Mouse (Mus musculus) MEL (cell line): Measurements from ENCODE around the gene Tmem59l. TPM values are rescaled to one million over a fixed set of nuclear protein-coding genes. Genes with fewer than 3 reads are reported as not detected.

ENCODE experiments used
- DNase-seq: peaks from one replicate; pipeline ENCODE4 v3.0.0; 2011; ENCODE audit warnings: low read depth, low spot score
- H3K27ac ChIP-seq: 2 replicates; pipeline ENCODE4 v1.5.1; 2012; ENCODE audit warnings: low read depth, mild to moderate bottlenecking, control low read depth, low read length, moderate library complexity; ENCODE audit not compliant: control insufficient read depth
- H3K27me3 ChIP-seq, 2 experiments: fragments of 150-350 bp in 1 of 2; sonication (generic) in 1 of 2; 2 replicates each; pipeline ENCODE4 v1.6.1; 2012; ENCODE audit warnings: low read length in 2 of 2, mild to moderate bottlenecking in 2 of 2, improper control_type of control experiment in 1 of 2, moderate library complexity in 1 of 2; ENCODE audit not compliant: insufficient read depth in 2 of 2, control insufficient read depth in 1 of 2
- H3K36me3 ChIP-seq, 2 experiments: 2 replicates each; pipeline ENCODE4 v1.6.1; 2012 to 2014; ENCODE audit warnings: low read length in 2 of 2, improper control_type of control experiment in 1 of 2, inconsistent platforms in 1 of 2, mild to moderate bottlenecking in 1 of 2; ENCODE audit not compliant: insufficient read depth in 2 of 2, control insufficient read depth in 1 of 2
- H3K4me1 ChIP-seq, 2 experiments: fragments of 150-350 bp in 1 of 2; sonication (generic) in 1 of 2; 2 replicates each; pipeline ENCODE4 v1.6.1; 2012; ENCODE audit warnings: low read length in 2 of 2, improper control_type of control experiment in 1 of 2, mild to moderate bottlenecking in 1 of 2; ENCODE audit not compliant: insufficient read depth in 2 of 2, control insufficient read depth in 1 of 2
- H3K4me3 ChIP-seq, 2 experiments: fragments of 150-350 bp in 1 of 2; sonication (generic) in 1 of 2; 2 replicates each; pipeline ENCODE4 v1.5.1; 2012; ENCODE audit warnings: low read depth in 2 of 2, low read length in 2 of 2, mild to moderate bottlenecking in 2 of 2, moderate library complexity in 2 of 2, control low read depth in 1 of 2, improper control_type of control experiment in 1 of 2; ENCODE audit not compliant: control insufficient read depth in 1 of 2, insufficient read depth in 1 of 2
- H3K79me2 ChIP-seq: 2 replicates; pipeline ENCODE4 v1.6.1; 2012; ENCODE audit warnings: mild to moderate bottlenecking, low read length, moderate library complexity; ENCODE audit not compliant: control insufficient read depth, poor library complexity, insufficient read depth
- H3K9ac ChIP-seq: 2 replicates; pipeline ENCODE4 v1.6.1; 2012; ENCODE audit warnings: low read depth, mild to moderate bottlenecking, control low read depth, low read length, moderate library complexity; ENCODE audit not compliant: control insufficient read depth, poor library complexity, severe bottlenecking
- H3K9me3 ChIP-seq: fragments of 150-350 bp; sonication (generic); replicated peaks from 2 replicates; pipeline ENCODE4 v1.6.1; 2012; ENCODE audit warnings: mild to moderate bottlenecking, low read length, improper control_type of control experiment, moderate library complexity; ENCODE audit not compliant: insufficient read depth
- CHD1 ChIP-seq: IDR thresholded peaks from 2 replicates; pipeline ENCODE4 v1.6.1; 2012; ENCODE audit warnings: low read depth, mild to moderate bottlenecking, inconsistent platforms, low read length, improper control_type of control experiment
- HCFC1 ChIP-seq: IDR thresholded peaks from 2 replicates; pipeline ENCODE4 v1.6.1; 2012; ENCODE audit warnings: low read depth, mild to moderate bottlenecking, inconsistent platforms, low read length, improper control_type of control experiment, moderate library complexity
- KAT2A ChIP-seq: conservative IDR thresholded peaks from 2 replicates; pipeline ENCODE4 v1.6.1; 2012; ENCODE audit warnings: low read depth, low read length, improper control_type of control experiment, inconsistent platforms
- MAFK ChIP-seq: IDR thresholded peaks from 2 replicates; pipeline ENCODE4 v1.6.1; 2011; ENCODE audit warnings: low read depth, mild to moderate bottlenecking, low read length, improper control_type of control experiment, borderline replicate concordance
- MAX ChIP-seq: IDR thresholded peaks from 2 replicates; pipeline ENCODE4 v1.6.1; 2011; ENCODE audit warnings: low read length, improper control_type of control experiment
- MEF2A ChIP-seq: IDR thresholded peaks from 2 replicates; pipeline ENCODE4 v1.6.1; 2014; ENCODE audit warnings: low read depth, mild to moderate bottlenecking, inconsistent platforms, low read length, improper control_type of control experiment; ENCODE audit not compliant: poor library complexity, insufficient replicate concordance, severe bottlenecking; ENCODE audit errors: extremely low read depth
- MYB ChIP-seq: IDR thresholded peaks from 2 replicates; pipeline ENCODE4 v1.6.1; 2011; ENCODE audit warnings: mild to moderate bottlenecking, low read depth, low read length, improper control_type of control experiment
- MYC ChIP-seq: IDR thresholded peaks from 2 replicates; pipeline ENCODE4 v1.6.1; 2011; ENCODE audit warnings: low read depth, mild to moderate bottlenecking, low read length, improper control_type of control experiment, moderate library complexity
- RCOR1 ChIP-seq: IDR thresholded peaks from 2 replicates; pipeline ENCODE4 v1.6.1; 2012; ENCODE audit warnings: low read depth, mild to moderate bottlenecking, inconsistent platforms, low read length, improper control_type of control experiment
- SMC3 ChIP-seq: IDR thresholded peaks from 2 replicates; pipeline ENCODE4 v1.6.1; 2011; ENCODE audit warnings: low read depth, low read length, improper control_type of control experiment
- USF1 ChIP-seq: IDR thresholded peaks from 2 replicates; pipeline ENCODE4 v1.6.1; 2014; ENCODE audit warnings: low read depth, mild to moderate bottlenecking, inconsistent platforms, low read length, improper control_type of control experiment, moderate library complexity
- USF2 ChIP-seq, 2 experiments: IDR thresholded peaks; 2 replicates each; pipeline ENCODE4 v1.6.1; 2011 to 2012; ENCODE audit warnings: improper control_type of control experiment in 2 of 2, low read length in 2 of 2, borderline replicate concordance in 1 of 2, inconsistent platforms in 1 of 2, low read depth in 1 of 2, mild to moderate bottlenecking in 1 of 2; ENCODE audit not compliant: insufficient read depth in 1 of 2
- ZNF384 ChIP-seq: IDR thresholded peaks from 2 replicates; pipeline ENCODE4 v1.6.1; 2012; ENCODE audit warnings: low read depth, mild to moderate bottlenecking, inconsistent platforms, low read length, improper control_type of control experiment
- polyA plus RNA-seq, 2 experiments: library from polyadenylated mRNA; stranded (reverse) in 1 of 2; unstranded in 1 of 2; fragments of >175 nt in 1 of 2; fragments of >200 nt in 1 of 2; gene quantifications; 2 replicates each; pipeline versions ENCODE4 v1.2.1 to v1.2.4; 2012; ENCODE audit warnings: low replicate concordance in 2 of 2, low read depth in 1 of 2; ENCODE audit not compliant: insufficient read length in 2 of 2, insufficient read depth in 1 of 2, missing spikeins in 1 of 2
- total RNA-seq: library from RNA; depleted of rRNA; stranded (reverse); fragments of 300-350 nt; gene quantifications from 2 replicates; pipeline ENCODE4 v1.2.3, GENCODE M21; 2012

Gene Tmem59l
- total and polyA plus RNA-seq, 3 experiments, result not detected

- no peaks in the 10 kb centered on the region for H3K27me3 ChIP-seq
- H3K4me1 ChIP-seq, result no peaks in the 10 kb centered on the region
- no peaks in the 10 kb centered on the region for H3K79me2 ChIP-seq
- H3K27ac ChIP-seq, result no peak overlapping the region
- H3K36me3 ChIP-seq, result no peaks in the 10 kb centered on the region; a peak in 1 of 4 replicates
- DNase-seq, result no peak
- no peaks in the 10 kb centered on the region for H3K9me3 ChIP-seq
- H3K9ac ChIP-seq, result no peak overlapping the region
- TF ChIP-seq USF2 (IDR thresholded peaks at IDR 0.05; ENCODE audit: borderline replicate concordance in 1 of 2, insufficient read depth in 1 of 2, low read depth in 1 of 2, low read length in 2 of 2), result no peak
- H3K4me3 ChIP-seq, result no peak overlapping the region
These were observed 29.3 kb downstream of the Tmem59l start for GRCm38 (mm10) chr8:70457882-70458281.

- Histone ChIP-seq H3K4me3 (no peak overlapping the region), H3K79me2 (no peaks in the 10 kb centered on the region), H3K27ac (no peak overlapping the region), H3K27me3 (no peaks in the 10 kb centered on the region), H3K36me3 (no peaks in the 10 kb centered on the region; a peak in 1 of 4 replicates), H3K9ac (no peak overlapping the region), H3K4me1 (no peaks in the 10 kb centered on the region), H3K9me3 (no peaks in the 10 kb centered on the region)
- DNase-seq, result no peak
- TF ChIP-seq MAX, result no peak
- TF ChIP-seq MEF2A, result no peak
- no peak for TF ChIP-seq CHD1
- no peak for TF ChIP-seq MAFK
- no peak for TF ChIP-seq KAT2A
- TF ChIP-seq MYC, result no peak
- no peak for TF ChIP-seq USF1
- TF ChIP-seq SMC3, result no peak
These were observed 30.2 kb downstream of the Tmem59l start for GRCm38 (mm10) chr8:70456996-70457395.

GRCm38 (mm10) chr8:70453852-70454251 is 33.3 kb downstream of the Tmem59l start:
- Histone ChIP-seq H3K36me3 (no peaks in the 10 kb centered on the region), H3K27me3 (no peaks in the 10 kb centered on the region), H3K4me1 (no peaks in the 10 kb centered on the region), H3K27ac (no peak overlapping the region), H3K4me3 (no peak overlapping the region), H3K79me2 (no peaks in the 10 kb centered on the region), H3K9me3 (no peaks in the 10 kb centered on the region), H3K9ac (no peak overlapping the region)
- TF ChIP-seq MEF2A (no peak), HCFC1 (no peak), ZNF384 (no peak), KAT2A (no peak), MYB (no peak), RCOR1 (no peak)
- DNase-seq, result no peak
